Mouse (Mus musculus) midbrain, embryonic 13.5 days (tissue): Measurements from ENCODE around the gene Snf8. TPM values are rescaled to one million over a fixed set of nuclear protein-coding genes. Genes with fewer than 3 reads are reported as not detected.

Experiments
- ATAC-seq: fragments of 200-750 bp; cut with Nextera tagmentation; 2 replicates; pipeline ENCODE4 v1.8.0; 2017; ENCODE audit warnings: mild to moderate bottlenecking, moderate TSS enrichment, moderate library complexity
- H3K27ac ChIP-seq: fragments of 300-500 bp; sonication (generic); 2 replicates; pipeline ENCODE4 v1.5.1; 2015; ENCODE audit warnings: inconsistent platforms, mild to moderate bottlenecking, moderate library complexity
- H3K27me3 ChIP-seq: fragments of 300-500 bp; sonication (generic); 2 replicates; pipeline ENCODE4 v1.6.1; 2015; ENCODE audit warnings: mild to moderate bottlenecking, inconsistent platforms
- H3K36me3 ChIP-seq: fragments of 300-500 bp; sonication (generic); 2 replicates; pipeline ENCODE4 v1.6.1; 2015; ENCODE audit warnings: mild to moderate bottlenecking, inconsistent platforms
- H3K4me1 ChIP-seq: fragments of 300-500 bp; sonication (generic); replicated peaks from 2 replicates; pipeline ENCODE4 v1.6.1; 2015; ENCODE audit warnings: inconsistent platforms
- H3K4me2 ChIP-seq: fragments of 300-500 bp; sonication (generic); replicated peaks from 2 replicates; pipeline ENCODE4 v1.6.1; 2015; ENCODE audit warnings: moderate library complexity, mild to moderate bottlenecking, inconsistent platforms
- H3K4me3 ChIP-seq: fragments of 300-500 bp; sonication (generic); replicated peaks from 2 replicates; pipeline ENCODE4 v1.5.1; 2015; ENCODE audit warnings: mild to moderate bottlenecking, inconsistent platforms
- H3K9ac ChIP-seq: fragments of 300-500 bp; sonication (generic); replicated peaks from 2 replicates; pipeline ENCODE4 v1.6.1; 2015; ENCODE audit warnings: mild to moderate bottlenecking, inconsistent platforms
- H3K9me3 ChIP-seq: fragments of 300-500 bp; sonication (generic); 2 replicates; pipeline ENCODE4 v1.6.1; 2016; ENCODE audit warnings: mild to moderate bottlenecking, inconsistent platforms
- WGBS: fragments of 180-500 bp; shearing (Covaris S2); methylation state at CpG from one replicate; pipeline ENCODE4 v1.1.7; 2015; 5-methylcytosine and 5-hydroxymethylcytosine counted together
- polyA plus RNA-seq: library from polyadenylated mRNA; unstranded; fragments of >200 nt; fragmentation: Nextera tagmentation; extraction: Ambion mirVana; gene quantifications from 2 replicates; pipeline ENCODE4 v1.2.1, GENCODE M21; 2015

Snf8 gene
- polyA plus RNA-seq, 1 experiment from 2014 or later, result 142 TPM

- ATAC-seq, result no peak
- H3K27ac ChIP-seq, result no peak overlapping the region
- peaks cover 10% of the 10 kb centered on the region; the same call in 1 of the 2 replicates for H3K27me3 ChIP-seq
- 71% methylated on average over 2 of the region's 2 CpGs for WGBS
- H3K9me3 ChIP-seq, result no peaks in the 10 kb centered on the region
- H3K4me1 ChIP-seq, result peaks cover 23% of the 10 kb centered on the region
- H3K4me2 ChIP-seq, result no peak overlapping the region
- no peak overlapping the region for H3K9ac ChIP-seq
- no peak overlapping the region for H3K4me3 ChIP-seq
- H3K36me3 ChIP-seq, result no peaks in the 10 kb centered on the region
Measured at GRCm38 (mm10) chr11:96031701-96032100, 3.0 kb upstream of the Snf8 start.

GRCm38 (mm10) chr11:96033264-96033663, 1.4 kb upstream of the Snf8 start:
- H3K4me2 ChIP-seq, result no peak overlapping the region
- H3K4me1 ChIP-seq, result peaks cover 25% of the 10 kb centered on the region
- H3K9ac ChIP-seq, result no peak overlapping the region
- 88% methylated on average over 2 of the region's 3 CpGs for WGBS
- H3K27me3 ChIP-seq, result peaks cover 8% of the 10 kb centered on the region; the same call in 1 of the 2 replicates
- no peak for ATAC-seq
- no peak overlapping the region for H3K4me3 ChIP-seq
- peaks cover 7% of the 10 kb centered on the region; the same call in 1 of the 2 replicates for H3K36me3 ChIP-seq
- no peak overlapping the region for H3K27ac ChIP-seq
- no peaks in the 10 kb centered on the region for H3K9me3 ChIP-seq

GRCm38 (mm10) chr11:96034116-96034515, 569 bp upstream of the Snf8 start:
- Histone ChIP-seq H3K4me3 (peak overlapping the region; percentile 77), H3K9me3 (no peaks in the 10 kb centered on the region), H3K36me3 (peaks cover 16% of the 10 kb centered on the region), H3K27me3 (no peaks in the 10 kb centered on the region), H3K4me2 (peak overlapping the region; percentile 96), H3K9ac (no peak overlapping the region; the same call in 1 of the 2 replicates), H3K4me1 (peaks cover 25% of the 10 kb centered on the region), H3K27ac (no peak overlapping the region)
- WGBS, result 48% methylated on average over 8 of the region's 8 CpGs
- ATAC-seq, result no peak

- Histone ChIP-seq H3K9ac (peak overlapping the region; percentile 85), H3K9me3 (no peaks in the 10 kb centered on the region), H3K27me3 (no peaks in the 10 kb centered on the region), H3K4me2 (peak overlapping the region; percentile 96), H3K27ac (peak overlapping the region; percentile 53), H3K4me1 (peaks cover 25% of the 10 kb centered on the region), H3K4me3 (peak overlapping the region; percentile 77), H3K36me3 (peaks cover 20% of the 10 kb centered on the region)
- WGBS, result 16% methylated on average over 6 of the region's 6 CpGs
- ATAC-seq, result no peak
Measured at GRCm38 (mm10) chr11:96035133-96035532, 448 bp downstream of the Snf8 start.

- no peaks in the 10 kb centered on the region for H3K27me3 ChIP-seq
- peaks cover 25% of the 10 kb centered on the region for H3K4me1 ChIP-seq
- no peak for ATAC-seq
- peaks cover 35% of the 10 kb centered on the region for H3K36me3 ChIP-seq
- no peak overlapping the region for H3K4me2 ChIP-seq
- no peak overlapping the region for H3K9ac ChIP-seq
- H3K9me3 ChIP-seq, result no peaks in the 10 kb centered on the region
- no peak overlapping the region for H3K4me3 ChIP-seq
- 92% methylated on average over 5 of the region's 5 CpGs for WGBS
- no peak overlapping the region for H3K27ac ChIP-seq
Measured at GRCm38 (mm10) chr11:96037499-96037898, 2.8 kb downstream of the Snf8 start.

GRCm38 (mm10) chr11:96038560-96038959, 3.9 kb downstream of the Snf8 start:
- ATAC-seq, result no peak
- Histone ChIP-seq H3K4me2 (no peak overlapping the region), H3K4me1 (peaks cover 25% of the 10 kb centered on the region), H3K27ac (no peak overlapping the region), H3K9ac (no peak overlapping the region), H3K4me3 (no peak overlapping the region), H3K27me3 (no peaks in the 10 kb centered on the region), H3K36me3 (peaks cover 45% of the 10 kb centered on the region), H3K9me3 (no peaks in the 10 kb centered on the region)
- WGBS, result 92% methylated on average over 1 of the region's 1 CpGs

- 88% methylated on average over 11 of the region's 11 CpGs for WGBS
Measured at GRCm38 (mm10) chr11:96044803-96045567, 10.3 kb downstream of the Snf8 start.

GRCm38 (mm10) chr11:96046028-96046427, 11.3 kb downstream of the Snf8 start:
- no peak overlapping the region for H3K4me3 ChIP-seq
- H3K9me3 ChIP-seq, result no peaks in the 10 kb centered on the region
- no peaks in the 10 kb centered on the region for H3K4me1 ChIP-seq
- no peak overlapping the region for H3K9ac ChIP-seq
- no peak overlapping the region for H3K27ac ChIP-seq
- no peak overlapping the region for H3K4me2 ChIP-seq
- 83% methylated on average over 8 of the region's 8 CpGs for WGBS
- no peak for ATAC-seq
- peaks cover 83% of the 10 kb centered on the region for H3K36me3 ChIP-seq
- H3K27me3 ChIP-seq, result no peaks in the 10 kb centered on the region

More at GRCm38 (mm10) chr11:96044803-96045567, 10.3 kb downstream of the Snf8 start:
- no peak for ATAC-seq
- peaks cover 80% of the 10 kb centered on the region for H3K36me3 ChIP-seq
- no peak overlapping the region for H3K9ac ChIP-seq
- no peaks in the 10 kb centered on the region for H3K9me3 ChIP-seq
- H3K4me1 ChIP-seq, result no peaks in the 10 kb centered on the region
- no peaks in the 10 kb centered on the region for H3K27me3 ChIP-seq
- H3K4me2 ChIP-seq, result no peak overlapping the region
- H3K27ac ChIP-seq, result no peak overlapping the region
- no peak overlapping the region for H3K4me3 ChIP-seq

GRCm38 (mm10) chr11:96046793-96047192, 12.1 kb downstream of the Snf8 start:
- H3K9me3 ChIP-seq, result no peaks in the 10 kb centered on the region
- ATAC-seq, result no peak
- no peak overlapping the region for H3K4me3 ChIP-seq
- H3K27me3 ChIP-seq, result no peaks in the 10 kb centered on the region
- H3K9ac ChIP-seq, result no peak overlapping the region
- no peaks in the 10 kb centered on the region for H3K4me1 ChIP-seq
- WGBS, result 83% methylated on average over 2 of the region's 2 CpGs
- H3K36me3 ChIP-seq, result peaks cover 85% of the 10 kb centered on the region
- no peak overlapping the region for H3K4me2 ChIP-seq
- no peak overlapping the region for H3K27ac ChIP-seq

- Histone ChIP-seq H3K9me3 (no peaks in the 10 kb centered on the region), H3K4me3 (no peak overlapping the region), H3K36me3 (peaks cover 90% of the 10 kb centered on the region), H3K4me1 (no peaks in the 10 kb centered on the region), H3K27me3 (no peaks in the 10 kb centered on the region), H3K4me2 (no peak overlapping the region), H3K9ac (no peak overlapping the region), H3K27ac (no peak overlapping the region; the same call in 1 of the 2 replicates)
- no peak for ATAC-seq
- WGBS, result 94% methylated on average over 4 of the region's 4 CpGs
Measured at GRCm38 (mm10) chr11:96047469-96048373, 13.0 kb downstream of the Snf8 start.

- H3K4me1 ChIP-seq, result no peaks in the 10 kb centered on the region
- peaks cover 87% of the 10 kb centered on the region for H3K36me3 ChIP-seq
- 84% methylated on average over 4 of the region's 4 CpGs for WGBS
- no peak overlapping the region for H3K27ac ChIP-seq
- no peak for ATAC-seq
- H3K9me3 ChIP-seq, result no peaks in the 10 kb centered on the region
- H3K9ac ChIP-seq, result no peak overlapping the region
- no peak overlapping the region for H3K4me3 ChIP-seq
- H3K27me3 ChIP-seq, result no peaks in the 10 kb centered on the region
- H3K4me2 ChIP-seq, result no peak overlapping the region
Measured at GRCm38 (mm10) chr11:96049939-96050338, 15.3 kb downstream of the Snf8 start.

- Histone ChIP-seq H3K36me3 (peaks cover 89% of the 10 kb centered on the region), H3K27me3 (no peaks in the 10 kb centered on the region), H3K4me3 (no peak overlapping the region), H3K9me3 (no peaks in the 10 kb centered on the region), H3K27ac (no peak overlapping the region), H3K4me2 (no peak overlapping the region), H3K4me1 (no peaks in the 10 kb centered on the region), H3K9ac (no peak overlapping the region)
- ATAC-seq, result no peak
- WGBS, result 94% methylated on average over 3 of the region's 3 CpGs
Measured at GRCm38 (mm10) chr11:96050854-96051253, 16.2 kb downstream of the Snf8 start.
